Mouse (Mus musculus): ENCODE data around the gene Nps.
"Not testable (repeated sequence)": the region's sequence is repeated elsewhere in the genome, so short reads cannot be mapped to it uniquely, and the experiment has no call there.

Gene Nps

DNA sequence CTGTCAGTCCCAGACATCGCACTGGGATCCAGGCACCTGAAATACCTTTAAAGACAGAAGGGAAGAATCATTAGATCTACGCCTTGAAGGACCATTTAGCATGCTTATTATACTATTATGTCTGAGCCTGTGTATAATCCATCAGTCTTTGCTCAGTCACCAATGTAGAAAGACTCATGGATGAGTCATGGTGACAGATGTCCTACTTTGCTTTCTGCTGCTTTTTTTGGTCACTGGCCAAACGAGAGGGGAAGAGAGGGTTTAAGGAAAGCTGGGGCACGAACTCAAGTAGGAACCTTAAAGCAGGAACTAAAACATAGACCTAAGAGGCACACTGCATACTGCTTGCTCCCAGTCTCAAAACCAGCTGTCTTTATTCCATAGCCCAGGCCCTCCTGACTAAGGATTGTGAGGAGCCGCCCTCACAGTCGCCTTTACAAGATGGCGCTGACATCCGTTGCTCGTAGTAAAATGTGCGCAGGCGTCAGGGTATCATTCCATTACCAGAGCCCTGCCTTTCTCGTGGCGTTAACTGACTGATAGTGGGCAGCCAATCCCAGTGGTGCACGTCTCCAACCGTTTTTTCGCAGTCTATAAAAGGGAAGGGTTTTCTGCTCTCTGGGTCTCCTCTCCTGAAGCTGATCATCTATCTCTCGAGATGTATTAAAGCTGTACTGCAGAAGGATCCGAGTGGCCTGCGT, at the start of gene Nps:
TSS of gene Nps (plus strand) at position 651 of the 701 bp plus-strand sequence.
- in situ Hi-C loops (cut with MboI; ENCODE audit: low sequenced_read_pairs): not testable (repeated sequence)

GRCm38 (mm10) chr7:135208947-135209567, 49.4 kb upstream of the Nps start:
- in situ Hi-C loops (cut with MboI; ENCODE audit: low sequenced_read_pairs): no loop called here

DNA sequence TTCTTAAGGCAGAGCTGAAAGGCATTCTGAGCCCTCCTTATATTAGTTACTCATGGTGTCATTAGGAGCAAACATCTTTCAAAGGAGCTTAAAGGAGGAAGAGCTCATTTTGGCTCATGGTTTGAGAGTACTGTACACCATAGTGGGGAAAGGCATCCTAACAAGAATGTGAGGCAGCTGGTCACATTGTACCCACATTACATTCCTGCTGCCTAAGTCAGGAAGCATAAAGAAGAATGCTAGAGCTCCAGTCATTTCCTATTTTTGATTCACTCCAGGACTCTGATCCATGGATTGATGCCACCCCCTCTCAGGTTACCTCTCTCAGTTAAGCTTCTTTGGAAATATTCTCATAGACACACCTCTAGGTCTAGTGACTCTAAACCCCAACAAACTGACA, 48.2 kb upstream of the Nps start:
- in situ Hi-C loops (cut with MboI; ENCODE audit: low sequenced_read_pairs): no loop called here

- in situ Hi-C loops (cut with MboI; ENCODE audit: low sequenced_read_pairs): no loop called here
Observed at GRCm38 (mm10) chr7:135210831-135211230, 47.7 kb upstream of the Nps start.

DNA sequence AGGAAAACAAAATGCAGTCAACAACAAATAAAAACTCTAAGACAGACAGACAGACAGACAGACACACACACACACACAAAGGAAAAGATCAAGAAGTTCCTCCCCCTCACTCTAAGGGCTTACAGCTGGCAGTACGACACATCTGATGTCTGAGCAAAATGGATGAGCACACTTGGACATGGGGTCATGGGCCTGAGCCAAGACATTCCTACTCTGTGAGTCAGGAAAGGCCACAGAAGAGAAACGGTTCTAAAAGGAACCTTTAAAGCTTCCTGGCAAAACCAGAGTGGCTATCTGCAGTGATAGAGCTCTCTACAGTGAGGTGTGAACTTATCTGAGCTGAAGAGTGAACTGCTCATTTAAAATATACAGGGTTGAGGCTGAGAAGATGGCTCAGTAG, 46.0 kb upstream of the Nps start:
- in situ Hi-C loops (cut with MboI; ENCODE audit: low sequenced_read_pairs): no loop called here

GRCm38 (mm10) chr7:135221475-135221874, 37.0 kb upstream of the Nps start:
- in situ Hi-C loops (cut with MboI; ENCODE audit: low sequenced_read_pairs): no loop called here

GRCm38 (mm10) chr7:135226021-135226420, 32.5 kb upstream of the Nps start:
- in situ Hi-C loops (cut with MboI; ENCODE audit: low sequenced_read_pairs): no loop called here

GRCm38 (mm10) chr7:135237152-135237551, 21.4 kb upstream of the Nps start:
- in situ Hi-C loops (cut with MboI; ENCODE audit: low sequenced_read_pairs): no loop called here

DNA sequence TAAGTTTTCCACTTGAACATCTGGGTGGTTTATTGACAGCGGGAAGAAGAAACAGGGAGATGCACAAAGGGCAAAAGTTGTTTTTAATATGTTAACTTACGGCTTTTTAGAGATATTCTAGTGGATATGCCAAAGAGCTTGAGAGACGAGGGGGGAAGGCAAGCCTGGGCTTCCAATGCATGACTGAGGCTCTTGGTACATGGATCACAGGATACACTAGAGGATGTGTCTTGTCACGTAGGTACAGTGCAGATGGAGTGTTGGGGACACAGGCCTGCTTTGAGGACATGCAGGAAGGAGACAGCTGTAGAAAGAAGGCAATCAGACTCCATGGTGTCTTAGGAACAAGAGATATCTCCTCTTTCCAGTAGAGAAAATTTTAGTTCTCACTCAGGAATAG, 19.1 kb upstream of the Nps start:
- in situ Hi-C loops (cut with MboI; ENCODE audit: low sequenced_read_pairs): no loop called here

DNA sequence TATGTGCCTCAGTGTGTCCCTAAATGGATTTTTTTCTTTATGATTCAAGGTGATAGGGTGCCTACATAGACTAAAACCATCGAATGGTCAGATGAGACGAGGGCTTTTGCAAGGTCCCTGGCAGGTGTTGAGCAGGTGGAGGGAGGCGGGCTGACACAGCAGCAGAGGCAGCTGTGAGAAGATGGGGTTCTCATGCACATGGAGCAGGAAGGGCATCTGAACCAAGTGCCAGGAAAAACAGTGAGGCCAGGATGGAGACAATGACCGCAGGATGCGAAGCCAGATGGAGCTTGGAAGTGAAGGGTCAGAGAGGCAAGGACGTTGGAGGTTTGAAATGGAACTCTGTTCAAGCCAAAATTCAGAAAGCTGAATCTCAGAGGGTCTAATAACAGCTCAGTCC, 18.5 kb upstream of the Nps start:
- in situ Hi-C loops (cut with MboI; ENCODE audit: low sequenced_read_pairs): no loop called here

GRCm38 (mm10) chr7:135240636-135241035, 17.9 kb upstream of the Nps start:
- in situ Hi-C loops (cut with MboI; ENCODE audit: low sequenced_read_pairs): no loop called here

DNA sequence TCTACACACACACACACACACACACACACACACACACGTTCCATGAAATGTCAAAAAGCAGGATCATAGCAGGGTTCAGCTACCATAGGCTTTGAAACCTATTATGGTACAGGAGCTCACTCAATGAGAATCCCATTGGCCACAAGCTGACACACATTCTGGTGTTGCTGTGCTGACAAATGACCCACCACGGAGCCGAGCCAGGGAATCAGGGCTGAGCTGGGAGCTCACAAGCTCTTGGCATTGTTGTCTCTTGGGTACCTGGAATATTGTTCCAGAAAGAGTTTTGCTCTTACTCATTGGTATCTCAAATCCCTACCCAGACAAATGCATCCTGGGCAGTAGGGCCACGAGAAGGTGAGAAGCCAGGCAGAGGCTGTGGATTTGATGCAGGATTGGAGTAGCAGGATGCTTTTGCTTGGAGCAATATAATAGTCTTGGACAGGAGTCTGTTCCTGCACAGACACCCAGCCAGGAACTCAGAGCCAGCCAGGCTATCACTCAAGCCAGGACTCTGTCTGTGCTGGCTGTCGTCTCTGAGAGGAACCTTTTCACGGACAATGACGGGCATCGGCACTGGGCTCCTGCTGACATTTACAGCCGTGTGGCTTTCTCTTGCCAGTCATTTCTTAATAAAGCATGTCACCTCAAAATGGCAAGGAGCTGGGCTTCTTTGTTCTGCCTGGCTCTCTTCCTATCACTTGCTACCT, 14.2 kb upstream of the Nps start:
- in situ Hi-C loops (cut with MboI; ENCODE audit: low sequenced_read_pairs): no loop called here

GRCm38 (mm10) chr7:135246386-135246785, 12.1 kb upstream of the Nps start:
- in situ Hi-C loops (cut with MboI; ENCODE audit: low sequenced_read_pairs): no loop called here

- in situ Hi-C loops (cut with MboI; ENCODE audit: low sequenced_read_pairs): no loop called here
Observed at GRCm38 (mm10) chr7:135253249-135253648, 5.3 kb upstream of the Nps start.

- in situ Hi-C loops (cut with MboI; ENCODE audit: low sequenced_read_pairs): no loop called here
Observed at GRCm38 (mm10) chr7:135254423-135254822, 4.1 kb upstream of the Nps start.

DNA sequence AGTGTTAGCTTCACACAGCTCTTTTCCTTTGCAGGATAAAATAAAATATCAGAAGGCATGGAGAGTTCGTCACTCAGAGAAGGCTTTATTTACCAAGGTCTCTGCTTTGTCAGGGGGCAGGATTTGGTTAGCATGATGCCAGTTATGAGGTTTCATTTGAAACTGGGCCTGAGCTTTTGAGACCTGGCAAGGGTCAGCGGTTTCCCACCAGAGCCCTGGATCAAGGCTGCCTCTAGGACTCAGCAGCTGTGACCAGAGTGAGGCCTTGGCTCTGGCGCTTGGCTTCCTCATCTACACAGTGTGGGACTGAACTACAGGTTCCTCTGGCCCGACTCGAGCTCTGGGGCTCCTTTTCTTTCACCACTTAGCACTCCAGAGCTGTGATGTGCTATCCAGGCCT, 12.5 kb downstream of the Nps start:
- in situ Hi-C loops (cut with MboI; ENCODE audit: low sequenced_read_pairs): no loop called here

DNA sequence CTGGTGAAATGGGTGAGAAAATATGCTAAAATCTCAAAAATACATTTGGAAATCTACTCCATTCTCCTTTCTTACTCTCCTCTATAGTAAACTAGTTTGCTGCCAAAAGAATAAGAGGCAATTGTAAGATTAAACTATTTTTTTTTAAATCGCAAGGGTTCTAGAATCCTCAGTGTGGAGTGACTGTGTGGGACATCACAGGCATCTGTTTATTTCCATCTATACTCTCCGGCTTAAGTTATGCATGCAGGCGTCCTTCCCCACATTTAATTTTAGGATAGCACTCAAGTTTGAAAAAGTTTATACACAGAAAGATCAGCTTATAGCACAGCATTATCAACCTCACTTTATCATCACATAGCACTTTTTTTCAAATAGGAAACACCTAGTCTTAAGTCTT, 24.7 kb downstream of the Nps start:
- in situ Hi-C loops (cut with MboI; ENCODE audit: low sequenced_read_pairs): no loop called here

DNA sequence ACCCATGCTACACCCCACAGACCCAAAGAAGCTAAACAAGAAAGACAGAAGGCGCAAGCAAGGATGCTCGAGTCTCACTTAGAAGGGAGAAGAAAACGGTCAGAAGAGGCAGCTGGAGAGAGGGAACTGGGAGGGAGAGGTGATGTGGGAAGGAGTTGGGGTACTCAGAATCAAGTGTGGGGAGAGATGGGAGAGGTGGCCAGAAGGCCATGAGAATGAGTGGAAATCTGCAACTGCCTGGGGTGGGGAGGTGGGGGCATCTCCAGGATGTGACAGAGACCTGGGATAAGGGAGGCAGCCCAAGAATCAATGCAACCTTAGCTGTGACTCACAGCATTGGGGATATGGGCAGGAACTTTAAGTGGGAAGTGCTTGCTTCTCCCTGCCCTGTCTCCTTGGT, 31.5 kb downstream of the Nps start:
- in situ Hi-C loops (cut with MboI; ENCODE audit: low sequenced_read_pairs): no loop called here

DNA sequence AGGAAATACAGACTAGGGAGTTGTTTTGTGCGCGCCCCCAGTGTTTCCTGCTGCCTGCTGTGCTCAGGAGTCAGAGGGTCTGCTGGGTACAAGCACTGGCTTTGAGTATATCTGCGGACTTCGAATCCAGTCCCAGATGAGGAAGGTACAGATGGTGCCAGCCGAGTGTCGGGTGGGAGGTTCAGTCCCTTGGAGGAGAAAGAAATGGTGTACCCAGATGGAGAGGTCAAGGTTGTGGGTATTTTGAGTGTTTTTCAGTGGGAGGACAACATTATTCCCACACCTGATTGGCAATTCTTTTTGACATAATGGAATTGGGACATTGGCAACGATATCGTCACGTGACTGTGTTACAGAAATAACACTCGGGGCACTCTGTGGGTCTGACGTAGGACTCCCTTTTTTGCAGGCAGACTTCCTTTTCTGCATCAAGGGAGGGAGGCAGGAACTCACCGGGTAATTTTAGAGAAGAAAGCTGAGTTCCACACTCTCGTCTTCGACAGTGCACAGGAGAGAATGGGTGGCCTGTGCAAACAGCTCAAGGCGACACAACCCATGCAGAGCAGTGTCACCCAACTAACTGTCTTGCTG, 33.2 kb downstream of the Nps start:
- in situ Hi-C loops (cut with MboI; ENCODE audit: low sequenced_read_pairs): no loop called here

- in situ Hi-C loops (cut with MboI; ENCODE audit: low sequenced_read_pairs): no loop called here
Observed at GRCm38 (mm10) chr7:135294498-135294897, 36.0 kb downstream of the Nps start.

DNA sequence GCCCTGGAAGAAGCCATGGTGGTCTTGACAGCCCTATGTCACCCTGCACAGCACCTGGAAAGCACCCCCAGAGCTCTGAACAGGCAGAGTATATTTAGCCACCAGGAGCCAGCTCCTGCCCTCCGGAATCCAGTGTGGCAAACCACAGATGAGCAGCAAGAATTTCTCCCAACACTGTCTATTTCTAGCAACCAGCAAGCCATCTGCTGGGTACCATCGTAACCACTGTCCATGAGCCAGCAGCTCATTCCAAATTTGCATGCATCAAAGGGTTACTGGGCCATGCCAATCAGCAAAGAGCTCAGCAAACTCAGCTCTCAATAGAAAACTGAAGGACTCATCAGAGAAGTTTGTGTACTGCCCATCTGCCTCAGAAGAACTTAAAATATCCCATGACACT, 46.0 kb downstream of the Nps start:
- in situ Hi-C loops (cut with MboI; ENCODE audit: low sequenced_read_pairs): no loop called here

Measured in CH12F3 (cell line).